Mouse (Mus musculus) bone marrow macrophage, adult 2 months (primary cell): ENCODE data around the gene Arhgap19.

ENCODE experiments used
- CTCF ChIP-seq: IDR thresholded peaks from 2 replicates; pipeline ENCODE4 v1.5.1; 2012; ENCODE audit warnings: low read depth, mild to moderate bottlenecking, low read length, moderate library complexity
- POLR2A ChIP-seq: IDR thresholded peaks from 2 replicates; pipeline ENCODE4 v1.6.1; 2012; ENCODE audit warnings: mild to moderate bottlenecking, low read depth, low read length, borderline replicate concordance

GRCm38 (mm10) chr19:41800986-41801741 is 683 bp downstream of the Arhgap19 start:
- TF ChIP-seq CTCF (peak; percentile 13; the same call in 1 of the 2 replicates), POLR2A (no peak)
